Mouse (Mus musculus): Measurements from ENCODE around the gene Dpysl5. TPM values are rescaled to one million over a fixed set of nuclear protein-coding genes. Genes with fewer than 3 reads are reported as not detected.

The Dpysl5 gene
- polyA plus RNA-seq, 1 experiment from 2014 or later: 0.29 TPM

GRCm38 (mm10) chr5:30797982-30798381 is 86.6 kb downstream of the Dpysl5 start:
- Histone ChIP-seq H3K9me3 (replicated peaks) (no peaks in the 10 kb centered on the region), H3K27me3 (peaks cover 24% of the 10 kb centered on the region; the same call in 1 of the 2 replicates), H3K9ac (peak overlapping the region; percentile 33; the same call in 1 of the 2 replicates), H3K4me3 (replicated peaks) (peak overlapping the region; percentile 29; the same call in 1 of the 2 replicates), H3K36me3 (replicated peaks) (no peaks in the 10 kb centered on the region), H3K27ac (replicated peaks) (peak overlapping the region; percentile 83), H3K4me1 (replicated peaks) (peaks cover 33% of the 10 kb centered on the region), H3K4me2 (peak overlapping the region; percentile 61)
- 44% methylated on average over 8 of the region's 8 CpGs for WGBS (ENCODE audit: insufficient replicate concordance)
- peak; percentile 47 for ATAC-seq (ENCODE audit: insufficient read depth)

GRCm38 (mm10) chr5:30798965-30799364 is 87.6 kb downstream of the Dpysl5 start:
- 52% methylated on average over 6 of the region's 6 CpGs for WGBS (ENCODE audit: insufficient replicate concordance)
- ATAC-seq (ENCODE audit: insufficient read depth): no peak

GRCm38 (mm10) chr5:30802724-30803467 is 91.5 kb downstream of the Dpysl5 start:
- peaks cover 11% of the 10 kb centered on the region; the same call in 1 of the 2 replicates for H3K27me3 ChIP-seq
- ATAC-seq (ENCODE audit: insufficient read depth): no peak
- 56% methylated on average over 12 of the region's 12 CpGs for WGBS (ENCODE audit: insufficient replicate concordance)
- H3K27ac ChIP-seq (replicated peaks): no peak overlapping the region
- H3K4me1 ChIP-seq (replicated peaks): peaks cover 11% of the 10 kb centered on the region
- no peak overlapping the region for H3K4me3 ChIP-seq (replicated peaks)
- H3K9ac ChIP-seq: no peak overlapping the region
- H3K36me3 ChIP-seq (replicated peaks): no peaks in the 10 kb centered on the region
- H3K9me3 ChIP-seq (replicated peaks): no peaks in the 10 kb centered on the region
- no peak overlapping the region for H3K4me2 ChIP-seq

More at GRCm38 (mm10) chr5:30798965-30799364, 87.6 kb downstream of the Dpysl5 start:
- Histone ChIP-seq H3K4me2 (no peak overlapping the region), H3K9me3 (replicated peaks) (no peaks in the 10 kb centered on the region), H3K27me3 (peaks cover 18% of the 10 kb centered on the region; the same call in 1 of the 2 replicates), H3K27ac (replicated peaks) (no peak overlapping the region), H3K36me3 (replicated peaks) (no peaks in the 10 kb centered on the region), H3K9ac (no peak overlapping the region), H3K4me3 (replicated peaks) (no peak overlapping the region), H3K4me1 (replicated peaks) (peaks cover 33% of the 10 kb centered on the region)

DNA sequence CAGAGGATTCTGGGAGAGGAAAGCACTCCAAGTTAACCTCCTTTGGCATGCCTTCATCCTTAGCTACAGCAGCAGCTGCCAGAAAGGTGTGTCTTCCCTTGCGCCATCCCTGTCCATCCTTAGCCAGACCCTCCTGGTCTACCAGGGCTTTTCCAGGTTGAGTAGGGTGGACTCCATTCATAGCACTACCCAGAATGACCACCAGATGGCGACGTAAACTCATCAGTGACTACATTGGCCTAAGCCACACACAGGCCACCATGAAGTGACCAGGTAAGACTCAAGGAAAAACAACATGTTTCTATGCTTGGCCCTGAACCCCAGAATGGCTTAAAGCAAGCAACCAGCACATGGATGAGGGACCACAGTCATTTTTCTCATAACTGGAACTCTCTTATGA is 94.7 kb downstream of the Dpysl5 start:
- no peaks in the 10 kb centered on the region for H3K9me3 ChIP-seq (replicated peaks)
- no peaks in the 10 kb centered on the region for H3K4me1 ChIP-seq (replicated peaks)
- H3K27me3 ChIP-seq: peaks cover 26% of the 10 kb centered on the region
- no peak overlapping the region for H3K4me2 ChIP-seq
- no peak overlapping the region for H3K4me3 ChIP-seq (replicated peaks)
- no peak overlapping the region for H3K9ac ChIP-seq
- no peak overlapping the region for H3K27ac ChIP-seq (replicated peaks)
- H3K36me3 ChIP-seq (replicated peaks): no peaks in the 10 kb centered on the region
- WGBS (ENCODE audit: insufficient replicate concordance): 7% methylated on average over 3 of the region's 3 CpGs
- ATAC-seq (ENCODE audit: insufficient read depth): 0 out of 2 replicates have a peak, but pooled peaks have one; percentile 47

DNA sequence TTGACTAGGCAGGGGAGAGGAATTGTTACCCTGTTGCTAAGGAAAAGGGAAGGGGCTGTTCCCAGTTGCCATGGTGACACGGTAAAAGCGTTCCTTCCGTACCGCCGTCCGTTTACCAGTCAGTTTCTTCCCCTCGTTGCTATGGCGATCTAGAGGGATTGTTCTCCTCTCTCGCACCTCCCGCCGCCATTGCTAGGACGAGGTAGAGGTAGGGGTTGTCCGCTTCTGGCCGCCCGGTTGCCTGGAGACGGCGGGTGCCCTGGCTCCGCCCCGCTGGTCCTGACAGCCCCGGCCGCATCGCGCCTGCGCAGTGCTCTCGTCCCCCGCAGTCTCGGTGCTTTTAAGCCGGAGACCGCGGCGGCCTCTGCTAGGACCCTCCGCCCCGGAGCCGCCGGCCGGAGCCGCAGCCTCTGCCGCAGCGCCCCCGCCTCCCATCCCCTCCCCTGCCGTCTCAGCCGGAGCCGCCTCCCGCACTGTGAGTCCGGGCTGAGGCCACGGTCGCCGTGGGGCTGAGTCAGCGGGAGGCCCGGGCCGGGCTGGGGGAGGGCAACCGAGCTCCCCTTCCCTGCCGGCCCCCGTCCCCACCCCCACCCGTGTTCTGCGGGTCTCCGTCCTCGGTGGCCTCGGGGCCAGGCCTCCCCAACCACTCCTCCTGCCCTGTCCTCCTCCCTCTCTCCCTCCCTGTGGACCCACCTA is 103.2 kb downstream of the Dpysl5 start, which contains the start of gene Mapre3:
TSS of gene Mapre3 (plus strand) at position 218 of the 696 bp plus-strand sequence.
- ATAC-seq (ENCODE audit: insufficient read depth): peak; percentile 63
- H3K36me3 ChIP-seq (replicated peaks): no peaks in the 10 kb centered on the region
- peaks cover 71% of the 10 kb centered on the region for H3K27me3 ChIP-seq
- peak within 1 kb of the TSS; percentile 81 for H3K4me2 ChIP-seq
- WGBS (ENCODE audit: insufficient replicate concordance): under 1% methylated on average over 58 of the region's 59 CpGs
- no peaks in the 10 kb centered on the region for H3K9me3 ChIP-seq (replicated peaks)
- no peak within 1 kb of the TSS for H3K27ac ChIP-seq (replicated peaks)
- peak within 1 kb of the TSS; percentile 63 for H3K4me3 ChIP-seq (replicated peaks)
- peaks cover 13% of the 10 kb centered on the region for H3K4me1 ChIP-seq (replicated peaks)
- peak within 1 kb of the TSS; percentile 46; the same call in 1 of the 2 replicates for H3K9ac ChIP-seq

- Histone ChIP-seq H3K4me2 (peak overlapping the region; percentile 81), H3K27me3 (peaks cover 66% of the 10 kb centered on the region), H3K27ac (replicated peaks) (no peak overlapping the region), H3K36me3 (replicated peaks) (no peaks in the 10 kb centered on the region), H3K4me3 (replicated peaks) (peak overlapping the region; percentile 63), H3K4me1 (replicated peaks) (peaks cover 13% of the 10 kb centered on the region), H3K9me3 (replicated peaks) (no peaks in the 10 kb centered on the region), H3K9ac (no peak overlapping the region)
- 22% methylated on average over 7 of the region's 7 CpGs for WGBS (ENCODE audit: insufficient replicate concordance)
- ATAC-seq (ENCODE audit: insufficient read depth): no peak
These were observed 103.7 kb downstream of the Dpysl5 start for GRCm38 (mm10) chr5:30815120-30815465.

DNA sequence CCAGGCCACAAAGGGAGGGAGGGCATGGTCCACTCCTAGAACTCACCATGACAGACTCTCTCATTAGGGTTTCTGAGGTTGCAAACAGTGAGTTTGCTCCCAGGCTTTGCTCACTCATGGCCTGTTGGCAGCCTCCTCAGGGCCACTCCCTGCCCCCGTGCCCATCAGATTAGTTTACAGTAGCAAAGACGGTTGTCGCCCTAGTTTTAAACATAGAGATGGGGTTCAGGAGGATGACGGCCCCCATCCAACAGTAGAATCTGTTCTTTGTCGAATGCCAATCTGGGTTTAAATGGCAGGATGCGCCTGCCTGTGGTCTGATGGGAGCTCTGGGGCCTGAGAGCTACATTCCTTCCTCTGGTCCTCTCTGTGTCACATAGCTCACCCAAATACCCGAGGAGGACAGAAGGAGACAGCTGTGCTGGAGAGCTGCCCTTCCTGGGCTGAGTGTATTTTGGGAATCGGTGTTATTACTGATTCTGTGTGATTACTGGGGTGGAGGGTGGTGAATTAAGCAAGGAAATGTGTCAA is 105.0 kb downstream of the Dpysl5 start:
- H3K4me1 ChIP-seq (replicated peaks): peaks cover 13% of the 10 kb centered on the region
- H3K9me3 ChIP-seq (replicated peaks): no peaks in the 10 kb centered on the region
- H3K9ac ChIP-seq: no peak overlapping the region
- no peak overlapping the region for H3K4me2 ChIP-seq
- H3K27ac ChIP-seq (replicated peaks): no peak overlapping the region
- no peak for ATAC-seq (ENCODE audit: insufficient read depth)
- H3K27me3 ChIP-seq: peaks cover 55% of the 10 kb centered on the region
- H3K4me3 ChIP-seq (replicated peaks): no peak overlapping the region
- H3K36me3 ChIP-seq (replicated peaks): no peaks in the 10 kb centered on the region
- 49% methylated on average over 8 of the region's 8 CpGs for WGBS (ENCODE audit: insufficient replicate concordance)

GRCm38 (mm10) chr5:30818758-30819309 is 107.5 kb downstream of the Dpysl5 start:
- no peak overlapping the region for H3K4me3 ChIP-seq (replicated peaks)
- 63% methylated on average over 8 of the region's 8 CpGs for WGBS (ENCODE audit: insufficient replicate concordance)
- H3K27me3 ChIP-seq: peaks cover 30% of the 10 kb centered on the region
- no peak overlapping the region for H3K9ac ChIP-seq
- no peaks in the 10 kb centered on the region for H3K36me3 ChIP-seq (replicated peaks)
- H3K4me2 ChIP-seq: no peak overlapping the region
- H3K27ac ChIP-seq (replicated peaks): no peak overlapping the region
- ATAC-seq (ENCODE audit: insufficient read depth): no peak
- H3K9me3 ChIP-seq (replicated peaks): no peaks in the 10 kb centered on the region
- peaks cover 13% of the 10 kb centered on the region for H3K4me1 ChIP-seq (replicated peaks)

- no peak for ATAC-seq (ENCODE audit: insufficient read depth)
- Histone ChIP-seq H3K9me3 (replicated peaks) (no peaks in the 10 kb centered on the region), H3K4me1 (replicated peaks) (no peaks in the 10 kb centered on the region), H3K4me2 (no peak overlapping the region), H3K36me3 (replicated peaks) (no peaks in the 10 kb centered on the region), H3K27me3 (no peaks in the 10 kb centered on the region), H3K9ac (no peak overlapping the region), H3K27ac (replicated peaks) (no peak overlapping the region), H3K4me3 (replicated peaks) (no peak overlapping the region)
- 58% methylated on average over 5 of the region's 5 CpGs for WGBS (ENCODE audit: insufficient replicate concordance)
These were observed 111.3 kb downstream of the Dpysl5 start for GRCm38 (mm10) chr5:30822689-30823088.

DNA sequence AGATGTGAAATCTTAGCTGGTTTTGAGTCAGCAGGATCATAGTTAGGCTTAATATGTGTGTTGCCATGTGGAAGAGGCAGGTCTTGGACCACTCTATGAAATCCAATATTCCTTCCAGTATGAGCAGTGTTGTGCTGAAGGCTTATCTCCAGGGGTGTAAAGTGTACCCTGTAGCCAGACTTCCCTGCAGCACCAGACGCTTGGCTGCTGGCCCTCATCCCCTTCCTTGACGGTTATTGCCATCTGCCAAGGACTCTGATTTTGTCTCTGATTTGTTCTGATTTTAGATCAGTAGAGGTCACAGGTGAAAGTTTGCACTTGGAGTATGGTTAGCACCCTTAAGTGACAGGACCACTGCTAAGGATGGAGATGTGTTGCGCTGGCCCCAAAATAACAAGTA is 111.7 kb downstream of the Dpysl5 start:
- no peak overlapping the region for H3K4me2 ChIP-seq
- ATAC-seq (ENCODE audit: insufficient read depth): no peak
- no peak overlapping the region for H3K4me3 ChIP-seq (replicated peaks)
- no peaks in the 10 kb centered on the region for H3K27me3 ChIP-seq
- H3K9me3 ChIP-seq (replicated peaks): no peaks in the 10 kb centered on the region
- no peaks in the 10 kb centered on the region for H3K4me1 ChIP-seq (replicated peaks)
- no peak overlapping the region for H3K9ac ChIP-seq
- no peaks in the 10 kb centered on the region for H3K36me3 ChIP-seq (replicated peaks)
- H3K27ac ChIP-seq (replicated peaks): no peak overlapping the region
- WGBS (ENCODE audit: insufficient replicate concordance): 68% methylated on average over 3 of the region's 3 CpGs

All from liver, embryonic 15.5 days (tissue).